8 mouse cellular contexts compared by ENCODE assay signal in genomic region chr1:153401765-153402164, GRCm38 (mm10). TPM values are rescaled to one million over a fixed set of nuclear protein-coding genes. Genes with fewer than 3 reads are reported as not detected.
A peak's percentile ranks its signal among the peaks of the same experiment; 100 is the strongest.
DNase-seq lines count a peak whose midpoint lies in the region; ATAC-seq lines count a peak whose summit lies in the region.

No protein-coding gene starts in this region.

- intact Hi-C loops in heart, postnatal 25 days (cut with DNase I) = no loop called here

- H3K4me2 ChIP-seq in forebrain, embryonic 13.5 days = no peak overlapping the region
- no peak overlapping the region for H3K4me2 ChIP-seq in hindbrain, embryonic 12.5 days (replicated peaks)

- ATAC-seq in forebrain, embryonic 13.5 days = peak; percentile 84; the same call in 1 of the 2 replicates
- peak; percentile 71 for ATAC-seq in hindbrain, embryonic 12.5 days (ENCODE audit: low FRiP score)

- H3K9me3 ChIP-seq in forebrain, embryonic 13.5 days (replicated peaks) = no peaks in the 10 kb centered on the region
- no peaks in the 10 kb centered on the region for H3K9me3 ChIP-seq in hindbrain, embryonic 12.5 days (replicated peaks)

- DNase-seq in heart, adult 18-20 months = peak; percentile 62 to 85
- no peak for DNase-seq in heart, postnatal 25 days (ENCODE audit: low spot score)
- DNase-seq in cerebellum, adult 11-12 months = peak; percentile 36
- peak; percentile 69 to 72 for DNase-seq in layer of hippocampus, postnatal 10 days (ENCODE audit: low spot score in 2 of 2)
- DNase-seq in lung, postnatal 14 days = peak; percentile 76
- peak; percentile 44 to 80 for DNase-seq in right cerebral cortex, postnatal 10 days (ENCODE audit: low spot score in 2 of 2)

- H3K27me3 ChIP-seq in forebrain, embryonic 13.5 days = no peaks in the 10 kb centered on the region
- H3K27me3 ChIP-seq in hindbrain, embryonic 12.5 days = no peaks in the 10 kb centered on the region

- H3K27ac ChIP-seq in forebrain, embryonic 13.5 days = no peak overlapping the region
- H3K27ac ChIP-seq in hindbrain, embryonic 12.5 days = no peak overlapping the region

- 2% methylated on average over 7 of the region's 7 CpGs for WGBS in forebrain, embryonic 13.5 days
- WGBS in hindbrain, embryonic 12.5 days = 4% methylated on average over 7 of the region's 7 CpGs

- H3K4me1 ChIP-seq in forebrain, embryonic 13.5 days = no peaks in the 10 kb centered on the region
- H3K4me1 ChIP-seq in hindbrain, embryonic 12.5 days = 0 out of 2 replicates have a peak, but pooled peaks cover 3% of the 10 kb centered on the region

- no peaks in the 10 kb centered on the region for H3K36me3 ChIP-seq in forebrain, embryonic 13.5 days (ENCODE audit: poor library complexity, severe bottlenecking)
- H3K36me3 ChIP-seq in hindbrain, embryonic 12.5 days = no peaks in the 10 kb centered on the region

- H3K4me3 ChIP-seq in forebrain, embryonic 13.5 days = no peak overlapping the region
- no peak overlapping the region for H3K4me3 ChIP-seq in hindbrain, embryonic 12.5 days

- H3K9ac ChIP-seq in forebrain, embryonic 13.5 days = no peak overlapping the region
- no peak overlapping the region for H3K9ac ChIP-seq in hindbrain, embryonic 12.5 days

RNA-seq across cellular contexts. Expression of gene Shcbp1l, which starts 23.2 kb away (rescaled TPM):
- not detected for total RNA-seq in heart, adult 18-20 months (2021)
- total RNA-seq in heart, postnatal 25 days (2021) = not detected
- 0.14 and 0.21 TPM in 2 replicates for polyA plus RNA-seq in forebrain, embryonic 13.5 days (2015; fragmentation: Nextera tagmentation; extraction: Ambion mirVana)
- 0.20 and 0.39 TPM in 2 replicates for polyA plus RNA-seq in hindbrain, embryonic 12.5 days (2016; fragmentation: Nextera tagmentation; extraction: Ambion mirVana)
- 1 to 10 TPM; 2.9 to 3.9 TPM for total RNA-seq in layer of hippocampus, postnatal 10 days (2021)
